Mouse (Mus musculus) olfactory bulb, adult 2 months (tissue): ENCODE data around the gene Nkx3-2.

Source experiments
- CTCF ChIP-seq: fragments of 200-500 bp; IDR thresholded peaks from 2 replicates; pipeline ENCODE4 v1.5.1; 2012; ENCODE audit warnings: low read depth, mild to moderate bottlenecking, low read length, moderate library complexity; ENCODE audit not compliant: insufficient read depth
- POLR2A ChIP-seq: fragments of 200-500 bp; IDR thresholded peaks from 2 replicates; pipeline ENCODE4 v1.6.1; 2012; ENCODE audit warnings: mild to moderate bottlenecking, low read depth, low read length, moderate library complexity; ENCODE audit not compliant: insufficient read depth

DNA sequence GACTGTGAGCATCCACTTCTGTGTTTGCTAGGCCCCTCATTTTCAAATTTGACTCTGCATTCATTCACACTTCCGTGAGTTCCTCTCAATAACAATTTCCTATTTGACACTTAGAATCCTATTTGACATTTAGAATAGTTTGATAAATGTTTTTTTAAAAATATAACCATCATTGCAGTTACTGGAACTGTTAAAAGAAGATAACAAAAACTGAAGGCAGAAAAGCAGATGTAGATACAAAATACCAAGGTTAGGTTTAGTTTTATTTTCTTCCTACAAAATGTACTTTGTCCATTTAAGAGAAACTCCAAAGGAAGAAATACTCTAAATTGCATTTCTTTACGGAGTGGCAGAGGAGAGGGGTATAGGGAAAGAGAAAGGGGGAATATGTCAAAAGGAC is 37.3 kb upstream of the Nkx3-2 start:
- no peak for TF ChIP-seq CTCF
- no peak for TF ChIP-seq POLR2A
